Mouse (Mus musculus): ENCODE measurements around the gene Cinp. TPM values are rescaled to one million over a fixed set of nuclear protein-coding genes. Genes with fewer than 3 reads are reported as not detected.

Cinp gene
- polyA plus RNA-seq, 1 experiment from 2014 or later: 155 TPM

DNA sequence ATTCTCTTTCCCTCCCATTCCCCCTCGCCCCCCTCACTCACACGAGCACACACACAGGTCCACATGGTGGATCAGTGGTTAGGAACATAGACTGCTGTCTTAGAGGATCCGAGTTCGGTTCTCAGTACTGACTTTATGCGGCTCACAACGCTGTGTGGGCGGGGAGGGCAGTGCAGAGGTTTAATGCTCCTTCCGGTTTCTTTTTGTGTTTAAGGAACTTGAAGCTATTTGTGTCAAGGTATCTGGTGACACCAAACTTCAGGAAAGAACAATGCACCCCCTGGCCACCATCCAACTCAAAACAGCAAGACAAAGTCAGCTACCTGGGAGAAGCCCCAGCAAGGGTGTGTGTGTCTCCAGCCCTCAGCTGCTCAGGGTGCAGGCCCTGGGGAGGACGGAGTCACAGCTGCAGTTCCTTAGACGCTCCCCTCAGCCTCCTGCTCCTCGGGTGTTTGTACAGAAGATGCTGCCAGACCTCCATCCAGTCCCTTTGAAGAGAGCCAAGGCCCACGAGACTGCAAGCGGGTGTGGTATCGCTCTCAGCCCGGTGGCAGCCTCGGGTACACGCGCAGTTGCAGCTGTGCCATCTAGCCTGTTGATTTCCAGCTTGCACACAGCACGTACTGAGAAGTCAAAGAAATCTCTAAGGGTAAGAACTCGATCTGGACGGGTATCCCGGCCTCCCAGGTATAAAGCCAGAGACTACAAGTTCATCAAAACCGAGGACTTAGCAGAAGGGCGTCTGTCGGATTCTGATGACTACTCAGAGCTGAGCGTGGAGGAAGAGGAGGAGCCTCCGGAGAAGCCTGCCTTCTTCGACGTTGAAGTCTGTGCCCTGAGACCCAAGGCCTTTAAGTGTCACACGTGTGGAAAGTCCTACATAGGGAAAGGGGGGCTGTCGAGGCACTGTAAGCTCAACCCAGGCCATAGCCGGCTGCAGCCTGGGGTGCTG is 33.9 kb downstream of the Cinp start:
- Histone ChIP-seq H3K4me3 (ENCODE audit: low read depth, low read length) (no peak overlapping the region), H3K9ac (ENCODE audit: low read depth, low read length) (no peak overlapping the region), H3K4me1 (replicated peaks; ENCODE audit: control insufficient read depth, insufficient read depth, low read length) (peaks cover 32% of the 10 kb centered on the region), H3K4me2 (no peak overlapping the region), H3K9me3 (ENCODE audit: control insufficient read depth, low read length) (no peaks in the 10 kb centered on the region), H3K27me3 (replicated peaks; ENCODE audit: control insufficient read depth, insufficient read depth, low read length) (no peaks in the 10 kb centered on the region), H3K27ac (ENCODE audit: low read depth, low read length) (no peak overlapping the region), H3K36me3 (ENCODE audit: control insufficient read depth, insufficient read depth, low read length) (peaks cover 4% of the 10 kb centered on the region; the same call in 1 of the 2 replicates)
- DNase-seq (ENCODE audit: low spot score) (no peak), ATAC-seq (replicated peaks; ENCODE audit: low FRiP score) (no peak)
- 82% methylated on average over 32 of the region's 32 CpGs for WGBS

- peaks cover 4% of the 10 kb centered on the region; the same call in 1 of the 2 replicates for H3K36me3 ChIP-seq (ENCODE audit: control insufficient read depth, insufficient read depth, low read length)
- no peak overlapping the region for H3K9ac ChIP-seq (ENCODE audit: low read depth, low read length)
- peak overlapping the region; percentile 88 for H3K4me2 ChIP-seq
- ATAC-seq (replicated peaks; ENCODE audit: low FRiP score) (no peak), DNase-seq (ENCODE audit: low spot score) (no peak)
- H3K9me3 ChIP-seq (ENCODE audit: control insufficient read depth, low read length): no peaks in the 10 kb centered on the region
- 42% methylated on average over 1 of the region's 1 CpGs for WGBS
- H3K4me1 ChIP-seq (replicated peaks; ENCODE audit: control insufficient read depth, insufficient read depth, low read length): peaks cover 26% of the 10 kb centered on the region
- no peak overlapping the region; the same call in 1 of the 2 replicates for H3K4me3 ChIP-seq (ENCODE audit: low read depth, low read length)
- no peaks in the 10 kb centered on the region for H3K27me3 ChIP-seq (replicated peaks; ENCODE audit: control insufficient read depth, insufficient read depth, low read length)
- no peak overlapping the region for H3K27ac ChIP-seq (ENCODE audit: low read depth, low read length)
These were observed 37.0 kb downstream of the Cinp start for GRCm38 (mm10) chr12:110851923-110852322.

- H3K9ac ChIP-seq (ENCODE audit: low read depth, low read length): peak overlapping the region; percentile 94
- H3K36me3 ChIP-seq (ENCODE audit: control insufficient read depth, insufficient read depth, low read length): peaks cover 4% of the 10 kb centered on the region; the same call in 1 of the 2 replicates
- DNase-seq (ENCODE audit: low spot score): peak; percentile 48
- peak overlapping the region; percentile 94 for H3K4me3 ChIP-seq (ENCODE audit: low read depth, low read length)
- WGBS: 32% methylated on average over 12 of the region's 12 CpGs
- ATAC-seq (replicated peaks; ENCODE audit: low FRiP score): peak; percentile 77
- peak overlapping the region; percentile 88 for H3K4me2 ChIP-seq
- peaks cover 25% of the 10 kb centered on the region for H3K4me1 ChIP-seq (replicated peaks; ENCODE audit: control insufficient read depth, insufficient read depth, low read length)
- no peaks in the 10 kb centered on the region for H3K9me3 ChIP-seq (ENCODE audit: control insufficient read depth, low read length)
- no peaks in the 10 kb centered on the region for H3K27me3 ChIP-seq (replicated peaks; ENCODE audit: control insufficient read depth, insufficient read depth, low read length)
- peak overlapping the region; percentile 81; the same call in 1 of the 2 replicates for H3K27ac ChIP-seq (ENCODE audit: low read depth, low read length)
These were observed 37.5 kb downstream of the Cinp start for GRCm38 (mm10) chr12:110851414-110851813.

DNA sequence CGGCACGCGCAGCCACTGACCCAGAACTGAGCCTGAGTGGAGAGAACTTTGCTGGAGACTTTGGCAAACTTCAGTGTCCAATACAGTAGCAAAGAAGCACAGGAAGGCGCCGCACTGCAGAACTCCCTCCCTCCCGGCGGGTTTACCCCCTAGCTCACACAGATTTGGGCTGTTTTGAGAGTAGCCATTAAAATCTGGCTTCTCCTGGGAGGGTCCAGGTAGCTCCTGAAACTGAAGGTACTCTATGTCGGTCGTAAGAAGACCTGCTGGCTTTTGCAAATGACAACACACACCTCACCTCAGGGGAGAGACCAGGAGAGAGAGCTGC is 38.1 kb downstream of the Cinp start:
- WGBS: 7% methylated on average over 9 of the region's 9 CpGs
- H3K27ac ChIP-seq (ENCODE audit: low read depth, low read length): peak overlapping the region; percentile 81
- H3K4me2 ChIP-seq: peak overlapping the region; percentile 88
- no peaks in the 10 kb centered on the region for H3K9me3 ChIP-seq (ENCODE audit: control insufficient read depth, low read length)
- no peaks in the 10 kb centered on the region for H3K27me3 ChIP-seq (replicated peaks; ENCODE audit: control insufficient read depth, insufficient read depth, low read length)
- ATAC-seq (replicated peaks; ENCODE audit: low FRiP score): peak; percentile 12; the same call in 1 of the 2 replicates
- H3K9ac ChIP-seq (ENCODE audit: low read depth, low read length): peak overlapping the region; percentile 94
- H3K4me1 ChIP-seq (replicated peaks; ENCODE audit: control insufficient read depth, insufficient read depth, low read length): peaks cover 24% of the 10 kb centered on the region
- no peak for DNase-seq (ENCODE audit: low spot score)
- H3K4me3 ChIP-seq (ENCODE audit: low read depth, low read length): peak overlapping the region; percentile 94
- no peaks in the 10 kb centered on the region for H3K36me3 ChIP-seq (ENCODE audit: control insufficient read depth, insufficient read depth, low read length)

- under 1% methylated on average over 89 of the region's 89 CpGs for WGBS
- ATAC-seq (replicated peaks; ENCODE audit: low FRiP score) (peak; percentile 61), DNase-seq (ENCODE audit: low spot score) (peak; percentile 90)
- H3K4me2 ChIP-seq: peak within 1 kb of the TSS; percentile 88
- H3K36me3 ChIP-seq (ENCODE audit: control insufficient read depth, insufficient read depth, low read length): no peaks in the 10 kb centered on the region
- H3K27me3 ChIP-seq (replicated peaks; ENCODE audit: control insufficient read depth, insufficient read depth, low read length): no peaks in the 10 kb centered on the region
- H3K9me3 ChIP-seq (ENCODE audit: control insufficient read depth, low read length): no peaks in the 10 kb centered on the region
- H3K9ac ChIP-seq (ENCODE audit: low read depth, low read length): peak within 1 kb of the TSS; percentile 94
- peaks cover 22% of the 10 kb centered on the region for H3K4me1 ChIP-seq (replicated peaks; ENCODE audit: control insufficient read depth, insufficient read depth, low read length)
- H3K4me3 ChIP-seq (ENCODE audit: low read depth, low read length): peak within 1 kb of the TSS; percentile 94
- peak within 1 kb of the TSS; percentile 81 for H3K27ac ChIP-seq (ENCODE audit: low read depth, low read length)
These were observed 38.7 kb downstream of the Cinp start, which contains the start of gene Zfp839 for GRCm38 (mm10) chr12:110850010-110850928. Gene Zfp839 (plus strand): TSS chr12:110850253.

- Histone ChIP-seq H3K36me3 (ENCODE audit: control insufficient read depth, insufficient read depth, low read length) (no peaks in the 10 kb centered on the region), H3K9me3 (ENCODE audit: control insufficient read depth, low read length) (no peaks in the 10 kb centered on the region), H3K4me2 (peak overlapping the region; percentile 73), H3K27me3 (replicated peaks; ENCODE audit: control insufficient read depth, insufficient read depth, low read length) (no peaks in the 10 kb centered on the region), H3K4me3 (ENCODE audit: low read depth, low read length) (peak overlapping the region; percentile 62), H3K27ac (ENCODE audit: low read depth, low read length) (no peak overlapping the region), H3K9ac (ENCODE audit: low read depth, low read length) (peak overlapping the region; percentile 71), H3K4me1 (replicated peaks; ENCODE audit: control insufficient read depth, insufficient read depth, low read length) (peaks cover 12% of the 10 kb centered on the region)
- no peak for DNase-seq (ENCODE audit: low spot score)
- no peak for ATAC-seq (replicated peaks; ENCODE audit: low FRiP score)
- 78% methylated on average over 6 of the region's 6 CpGs for WGBS
These were observed 42.7 kb downstream of the Cinp start for GRCm38 (mm10) chr12:110846191-110846765.

- 0 out of 2 replicates have a peak, but pooled peaks cover 4% of the 10 kb centered on the region for H3K4me1 ChIP-seq (replicated peaks; ENCODE audit: control insufficient read depth, insufficient read depth, low read length)
- H3K36me3 ChIP-seq (ENCODE audit: control insufficient read depth, insufficient read depth, low read length): no peaks in the 10 kb centered on the region
- no peaks in the 10 kb centered on the region for H3K27me3 ChIP-seq (replicated peaks; ENCODE audit: control insufficient read depth, insufficient read depth, low read length)
- under 1% methylated on average over 36 of the region's 36 CpGs for WGBS
- ATAC-seq (replicated peaks; ENCODE audit: low FRiP score) (peak; percentile 91), DNase-seq (ENCODE audit: low spot score) (peak; percentile 98)
- H3K9ac ChIP-seq (ENCODE audit: low read depth, low read length): peak overlapping the region; percentile 71
- H3K27ac ChIP-seq (ENCODE audit: low read depth, low read length): peak overlapping the region; percentile 62
- H3K9me3 ChIP-seq (ENCODE audit: control insufficient read depth, low read length): no peaks in the 10 kb centered on the region
- H3K4me3 ChIP-seq (ENCODE audit: low read depth, low read length): peak overlapping the region; percentile 62
- H3K4me2 ChIP-seq: peak overlapping the region; percentile 73
These were observed 43.6 kb downstream of the Cinp start for GRCm38 (mm10) chr12:110845131-110845880.

All from liver, embryonic 11.5 days (tissue).